Mouse (Mus musculus) left cerebral cortex, adult 9 months (tissue): ENCODE results near the gene Acvr1.
A peak's percentile ranks its signal among the peaks of the same experiment; 100 is the strongest.

Experiments used
- DNase-seq, 2 experiments: peaks; one replicate each; pipeline ENCODE4 v3.0.0; 2022; ENCODE audit warnings: low spot score in 2 of 2

The Acvr1 gene

GRCm38 (mm10) chr2:58478144-58478543, 88.8 kb downstream of the Acvr1 start:
- no peak for DNase-seq

- peak in 1 of 2 experiments; percentile 92 for DNase-seq
Observed at GRCm38 (mm10) chr2:58476956-58477715, 89.8 kb downstream of the Acvr1 start.

DNA sequence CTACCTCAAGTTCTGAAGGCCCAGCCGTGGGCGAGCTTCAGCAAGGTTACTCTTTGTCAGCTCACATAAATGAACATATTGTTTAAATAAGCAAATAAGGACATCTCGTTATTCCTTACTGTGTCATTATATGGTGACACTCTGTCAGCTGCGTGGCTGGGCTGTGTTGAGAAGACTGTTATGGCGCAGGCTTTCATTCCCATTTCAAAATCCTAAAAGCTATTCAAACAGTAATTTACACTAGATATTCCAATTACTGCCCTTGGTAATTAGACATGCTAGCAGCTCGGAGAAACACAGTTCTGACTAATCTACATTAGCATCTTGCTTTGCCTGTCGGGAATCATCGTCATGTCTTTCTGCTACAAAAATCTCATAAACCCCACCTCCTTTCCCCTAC, 91.4 kb downstream of the Acvr1 start:
- DNase-seq, result no peak

GRCm38 (mm10) chr2:58470290-58470689, 96.7 kb downstream of the Acvr1 start:
- DNase-seq, result no peak

DNA sequence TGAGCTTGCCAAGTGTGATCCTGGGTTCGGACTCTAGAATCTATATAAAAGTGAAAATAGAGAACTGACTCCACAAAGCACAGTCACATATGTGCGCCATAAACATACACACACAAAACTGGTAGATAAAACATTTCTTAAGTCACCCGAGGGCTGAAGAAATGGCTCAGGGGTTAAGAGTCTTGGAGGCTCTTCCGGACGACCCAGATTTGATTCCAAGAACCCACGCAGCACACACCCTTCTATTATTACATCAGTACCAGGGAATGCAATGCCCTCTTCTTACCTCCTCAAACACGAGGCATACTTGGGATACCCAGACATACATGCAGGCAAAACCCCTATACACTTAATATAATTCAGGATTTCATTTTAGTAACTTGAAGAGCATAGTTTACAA, 97.1 kb downstream of the Acvr1 start, which contains the start of gene Gm17409:
Gm17409 (plus strand) TSS at position 301 of the 400 bp plus-strand sequence.
- DNase-seq, result no peak

GRCm38 (mm10) chr2:58458820-58459371, 108.1 kb downstream of the Acvr1 start:
- peak in 1 of 2 experiments; percentile 65 for DNase-seq

- DNase-seq, result no peak
Observed at GRCm38 (mm10) chr2:58457488-58457865, 109.5 kb downstream of the Acvr1 start.

DNA sequence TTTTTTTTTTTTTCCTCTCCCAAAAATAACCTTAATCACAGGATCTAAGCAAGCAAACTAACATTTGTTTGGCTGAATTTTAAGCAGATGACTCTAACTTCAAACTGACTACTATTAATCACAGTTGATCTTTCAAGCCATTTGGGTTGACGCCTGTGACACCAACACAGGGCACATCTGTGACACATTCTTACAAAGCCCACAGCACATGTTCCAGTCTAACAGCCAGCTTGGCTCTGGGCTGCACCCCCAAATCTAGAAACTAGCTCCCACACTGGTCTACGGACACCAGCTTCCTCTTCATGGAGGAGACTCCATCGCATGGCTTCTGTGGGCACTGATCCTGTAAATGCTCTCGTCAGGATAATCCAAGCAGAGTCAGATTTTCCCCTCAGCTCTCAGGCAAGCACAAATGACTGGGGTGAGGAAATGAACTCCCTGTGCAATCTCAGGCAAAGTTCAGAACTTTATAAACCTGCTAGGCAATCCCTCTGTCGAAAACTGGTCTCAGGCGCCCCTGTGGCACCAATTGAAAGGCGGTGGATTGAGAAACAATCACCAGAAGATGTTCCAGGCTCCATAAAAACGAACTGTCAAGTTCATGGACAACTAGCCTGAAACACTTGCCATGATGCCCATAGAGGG, 110.0 kb downstream of the Acvr1 start:
- DNase-seq, result no peak

- no peak for DNase-seq
Observed at GRCm38 (mm10) chr2:58454095-58454865, 112.7 kb downstream of the Acvr1 start.

- no peak for DNase-seq
Observed at GRCm38 (mm10) chr2:58447001-58447400, 120.0 kb downstream of the Acvr1 start.

DNA sequence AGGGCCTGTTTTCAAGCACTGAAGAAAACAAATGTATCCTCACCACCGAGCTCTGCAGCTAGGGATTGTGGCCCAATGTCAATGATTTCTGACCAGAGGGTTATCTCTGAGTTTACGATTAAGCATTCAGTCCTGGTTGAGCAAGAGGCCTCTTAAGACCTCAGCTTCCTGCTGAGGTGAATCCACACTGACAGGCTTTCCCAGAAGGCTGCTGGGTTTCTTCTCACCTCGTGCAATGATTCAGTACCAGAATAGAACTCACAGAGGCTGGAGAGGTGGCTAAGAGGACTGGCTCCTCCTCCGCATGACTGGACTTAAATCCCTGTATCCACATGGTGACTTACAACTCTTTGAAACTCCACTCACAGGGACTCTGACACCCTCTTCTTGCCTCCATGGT, 123.8 kb downstream of the Acvr1 start:
- DNase-seq, result no peak

DNA sequence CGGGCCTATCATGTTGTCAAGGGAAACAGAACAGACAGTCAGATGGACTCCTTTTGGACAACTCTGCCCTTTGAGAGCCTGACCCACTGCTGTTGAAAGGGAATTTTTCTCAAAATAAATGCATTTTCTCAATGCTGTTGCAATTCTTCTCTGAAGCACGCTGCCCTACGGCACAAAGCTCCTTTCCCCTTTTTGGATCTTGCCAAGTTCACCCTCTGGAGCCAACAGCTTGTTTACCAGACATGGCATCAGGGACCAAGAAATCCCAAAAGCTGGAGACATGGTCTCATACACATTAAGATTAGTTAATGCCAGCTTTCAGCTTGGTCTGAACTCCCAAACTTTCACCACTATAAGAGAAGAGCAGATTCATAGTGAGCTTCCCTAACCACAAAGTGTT, 130.0 kb downstream of the Acvr1 start:
- no peak for DNase-seq

- no peak for DNase-seq
Observed at GRCm38 (mm10) chr2:58435507-58435906, 131.4 kb downstream of the Acvr1 start.

GRCm38 (mm10) chr2:58434438-58434837, 132.5 kb downstream of the Acvr1 start:
- DNase-seq, result no peak

GRCm38 (mm10) chr2:58433317-58433716, 133.6 kb downstream of the Acvr1 start:
- no peak for DNase-seq

DNA sequence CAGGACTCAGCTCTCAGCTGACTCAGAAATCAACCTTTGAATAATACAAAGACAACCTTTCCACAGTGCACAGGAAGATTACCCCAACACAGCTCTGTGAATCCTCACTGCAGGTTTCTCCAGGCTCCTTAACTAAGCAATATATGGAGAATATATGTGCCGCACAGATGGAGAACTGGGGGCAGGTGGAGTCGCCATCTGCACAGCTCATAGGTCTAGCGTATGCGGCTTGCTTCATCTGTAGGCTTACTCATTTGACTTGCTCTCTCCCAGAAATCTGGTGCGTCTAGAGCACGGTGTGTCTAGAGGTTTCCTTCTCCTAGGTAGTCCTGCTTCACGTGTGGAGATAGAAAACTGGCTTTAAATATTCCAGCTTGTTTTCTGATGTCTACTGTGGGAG, 134.7 kb downstream of the Acvr1 start:
- DNase-seq, result peak; percentile 52 to 90

GRCm38 (mm10) chr2:58425436-58426004, 141.4 kb downstream of the Acvr1 start:
- no peak for DNase-seq

DNA sequence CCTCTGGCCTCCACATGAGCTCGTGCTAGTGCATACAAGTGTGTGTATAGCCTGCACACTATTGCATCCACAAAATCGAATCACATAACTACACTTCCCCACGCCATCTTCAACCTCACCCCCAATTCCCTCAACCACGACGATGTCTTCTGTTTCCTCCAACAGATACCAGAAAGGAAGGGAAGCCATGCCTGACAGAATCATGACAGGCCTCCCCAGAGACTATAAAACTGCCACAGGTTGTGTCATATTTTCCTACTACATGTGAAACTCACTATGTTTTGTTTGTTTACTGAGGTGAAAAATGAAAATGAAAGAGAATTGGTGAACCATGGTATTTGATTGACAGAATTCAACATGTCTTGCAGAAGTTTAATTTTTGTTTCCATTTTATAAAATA, 143.6 kb downstream of the Acvr1 start:
- no peak for DNase-seq

GRCm38 (mm10) chr2:58419571-58419970, 147.4 kb downstream of the Acvr1 start:
- peak in 1 of 2 experiments; percentile 54 for DNase-seq

DNA sequence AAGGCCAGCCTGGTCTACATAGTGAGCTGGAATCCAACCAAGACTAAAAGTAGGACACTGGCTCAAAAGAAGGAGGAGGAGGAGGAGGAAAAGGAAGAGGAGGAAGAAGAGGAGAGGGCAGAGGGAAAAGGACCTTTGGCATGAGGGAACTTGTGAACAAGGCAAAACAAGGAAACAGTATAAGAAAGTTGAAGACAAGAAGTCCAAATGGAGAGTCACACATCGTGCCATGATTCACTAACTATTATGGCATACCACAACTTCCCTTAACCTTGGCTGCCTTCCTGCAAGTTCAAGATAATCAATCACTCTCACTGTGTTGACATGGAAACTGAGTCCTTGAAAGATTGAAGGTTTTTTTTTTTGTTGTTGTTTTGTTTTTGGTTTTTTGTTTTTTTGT, 148.8 kb downstream of the Acvr1 start:
- DNase-seq, result no peak

DNA sequence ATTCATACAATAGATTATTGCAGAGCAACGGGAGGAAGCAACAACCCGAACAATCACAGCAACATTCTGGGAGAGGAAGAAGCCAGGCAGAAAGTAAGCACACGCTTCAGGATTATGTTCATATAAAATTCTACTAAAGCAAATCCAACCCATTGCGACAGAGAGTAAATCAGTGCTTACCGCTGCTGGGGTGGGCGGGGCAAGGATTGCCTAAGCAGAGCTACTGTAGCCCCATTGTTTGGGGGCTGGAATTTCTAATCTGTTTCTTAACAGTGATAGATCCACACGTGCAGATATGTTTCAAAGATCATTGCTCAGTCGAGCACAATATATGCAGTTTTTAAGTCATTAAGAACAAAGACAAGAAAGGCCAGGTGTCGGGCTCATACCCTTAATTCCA, 149.3 kb downstream of the Acvr1 start:
- DNase-seq, result no peak

DNA sequence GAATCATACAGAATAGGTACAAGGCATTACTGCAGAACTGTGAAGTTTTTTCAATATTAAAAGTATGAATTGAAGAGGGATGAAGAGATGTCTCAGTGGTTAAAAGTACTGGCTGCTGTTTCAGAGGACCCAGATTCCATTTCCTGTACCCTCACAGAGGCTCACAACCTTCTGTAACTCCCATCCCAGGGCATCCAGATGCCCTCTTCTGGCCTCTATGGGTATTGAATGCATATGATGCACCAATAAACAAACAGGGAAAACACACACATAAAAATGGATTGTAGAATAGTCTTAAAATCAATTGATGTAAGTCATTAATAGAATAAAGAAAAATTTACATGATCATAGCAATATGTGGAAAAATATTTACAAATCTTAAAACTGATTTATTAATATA, 151.9 kb downstream of the Acvr1 start:
- DNase-seq, result no peak
